Mouse (Mus musculus): ENCODE results near the gene Gm17364. TPM values are rescaled to one million over a fixed set of nuclear protein-coding genes. Genes with fewer than 3 reads are reported as not detected.

The Gm17364 gene
- total RNA-seq, 2 experiments from 2014 or later, result not detected

Other genes with a start within 250 kb of the Gm17364 start
- not detected for gene Mak, start 194.3 kb downstream of the Gm17364 start, total RNA-seq (2021)
- gene Gcm2, start 162.9 kb downstream of the Gm17364 start, total RNA-seq (2021), result not detected
- gene Sycp2l, start 159.7 kb downstream of the Gm17364 start, total RNA-seq (2021), result not detected
- gene Elovl2, start 53.6 kb downstream of the Gm17364 start, total RNA-seq (2021), result under 1 TPM; 0.55 to 0.68 TPM
- gene Smim13, start 24.1 kb downstream of the Gm17364 start, total RNA-seq (2021), result 10 to 100 TPM; 17.4 to 18.5 TPM
- gene Nedd9, start 213.4 kb upstream of the Gm17364 start, total RNA-seq (2021), result 10 to 100 TPM; 40.2 to 40.3 TPM

Measured in heart, postnatal 4 days (tissue).